Comparison of ENCODE assay signal across 1 mouse cellular context in the genomic region with DNA sequence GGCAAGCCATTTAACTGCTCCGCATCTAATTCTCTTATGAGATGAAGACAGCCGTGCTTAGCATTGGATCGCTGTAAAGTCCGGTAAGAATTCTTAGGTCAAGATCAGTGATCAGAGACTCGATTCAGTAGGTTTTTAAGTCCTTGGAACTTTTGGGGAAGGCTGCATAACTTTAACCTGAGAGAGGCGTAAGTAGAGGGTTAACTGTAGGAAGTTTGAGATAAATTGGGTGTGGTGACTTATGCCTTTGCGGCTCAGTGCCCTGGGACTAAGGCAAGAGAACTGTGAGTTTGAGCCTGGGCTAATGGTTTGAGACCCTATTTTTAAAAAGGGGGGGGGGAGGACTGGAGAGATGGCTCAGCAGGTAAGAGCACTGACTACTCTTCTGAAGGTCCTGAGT.
TF ChIP-seq lines count a peak whose summit lies in the region.

No protein-coding gene starts in this region.

TF ChIP-seq in CH12.LX, 34 proteins besides CTCF, POLR2A, EP300 and RAD21:
- no peak for TF ChIP-seq SIN3A (IDR thresholded peaks at IDR 0.05; ENCODE audit: low read length)
- TF ChIP-seq CHD1 (IDR thresholded peaks at IDR 0.05; ENCODE audit: low read depth, low read length) = no peak
- TF ChIP-seq ZKSCAN1 (IDR thresholded peaks at IDR 0.05; ENCODE audit: borderline replicate concordance, low read depth, low read length) = no peak
- TF ChIP-seq MXI1 (IDR thresholded peaks at IDR 0.05; ENCODE audit: low read depth, low read length) = no peak
- TF ChIP-seq ZC3H11A (IDR thresholded peaks at IDR 0.05; ENCODE audit: low read depth, low read length) = no peak
- no peak for TF ChIP-seq NRF1 (IDR thresholded peaks at IDR 0.05; ENCODE audit: low read depth, low read length)
- no peak for TF ChIP-seq MAZ (IDR thresholded peaks at IDR 0.05; ENCODE audit: low read depth, low read length)
- TF ChIP-seq USF1 (IDR thresholded peaks at IDR 0.05; ENCODE audit: low read depth, low read length) = no peak
- no peak for TF ChIP-seq E2F4 (IDR thresholded peaks at IDR 0.05; ENCODE audit: insufficient replicate concordance, low read depth, low read length)
- TF ChIP-seq MAFK (IDR thresholded peaks at IDR 0.05; ENCODE audit: insufficient replicate concordance, low read length) = no peak
- TF ChIP-seq RCOR1 (conservative IDR thresholded peaks at IDR 0.05; ENCODE audit: low read depth, low read length) = no peak
- no peak for TF ChIP-seq PAX5 (IDR thresholded peaks at IDR 0.05; ENCODE audit: low read length)
- TF ChIP-seq UBTF (IDR thresholded peaks at IDR 0.05; ENCODE audit: low read depth, low read length) = no peak
- no peak for TF ChIP-seq CHD2 (IDR thresholded peaks at IDR 0.05; ENCODE audit: low read length)
TF ChIP-seq in CH12.LX: peak in this region for 0.
